Mouse (Mus musculus) R1 (cell line): ENCODE data around the gene Crip3.

ENCODE experiments used
- DNase-seq: peaks from one replicate; pipeline ENCODE4 v3.0.0-alpha.2; 2018; ENCODE audit warnings: low read depth, low spot score

The Crip3 gene

DNA sequence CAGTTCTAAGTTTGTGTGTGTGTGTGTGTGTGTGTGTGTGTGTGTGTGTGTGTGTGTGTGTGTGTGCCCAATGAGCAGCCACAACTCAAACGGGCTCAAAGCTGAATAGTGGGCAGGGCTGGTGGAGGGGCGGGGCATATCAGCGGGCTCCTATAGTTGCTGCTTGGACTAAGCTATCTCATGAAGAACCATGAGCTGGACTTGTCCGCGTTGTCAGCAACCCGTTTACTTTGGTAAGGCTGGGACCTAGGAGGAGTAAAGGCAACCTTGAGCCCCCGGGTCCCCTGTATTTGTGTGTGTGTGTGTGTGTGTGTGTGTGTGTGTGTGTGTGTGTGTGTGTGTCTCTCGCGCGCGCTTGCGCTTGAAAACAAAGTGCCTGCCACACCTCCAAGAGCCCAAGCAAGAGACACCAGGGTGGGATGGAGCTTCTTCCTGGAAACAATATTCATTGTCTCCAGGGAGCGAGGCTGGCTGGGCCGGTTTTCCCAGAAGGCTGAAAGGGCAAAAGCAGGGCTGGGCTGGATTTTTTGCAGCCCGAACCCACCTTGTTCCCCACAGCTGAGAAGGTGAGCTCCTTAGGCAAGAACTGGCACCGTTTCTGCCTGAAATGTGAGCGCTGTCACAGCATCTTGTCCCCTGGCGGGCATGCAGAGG, at the start of gene Crip3:
Gene Crip3, plus strand, starts transcription at position 166 of the 654 bp plus-strand sequence.
- DNase-seq: peak; percentile 64

DNA sequence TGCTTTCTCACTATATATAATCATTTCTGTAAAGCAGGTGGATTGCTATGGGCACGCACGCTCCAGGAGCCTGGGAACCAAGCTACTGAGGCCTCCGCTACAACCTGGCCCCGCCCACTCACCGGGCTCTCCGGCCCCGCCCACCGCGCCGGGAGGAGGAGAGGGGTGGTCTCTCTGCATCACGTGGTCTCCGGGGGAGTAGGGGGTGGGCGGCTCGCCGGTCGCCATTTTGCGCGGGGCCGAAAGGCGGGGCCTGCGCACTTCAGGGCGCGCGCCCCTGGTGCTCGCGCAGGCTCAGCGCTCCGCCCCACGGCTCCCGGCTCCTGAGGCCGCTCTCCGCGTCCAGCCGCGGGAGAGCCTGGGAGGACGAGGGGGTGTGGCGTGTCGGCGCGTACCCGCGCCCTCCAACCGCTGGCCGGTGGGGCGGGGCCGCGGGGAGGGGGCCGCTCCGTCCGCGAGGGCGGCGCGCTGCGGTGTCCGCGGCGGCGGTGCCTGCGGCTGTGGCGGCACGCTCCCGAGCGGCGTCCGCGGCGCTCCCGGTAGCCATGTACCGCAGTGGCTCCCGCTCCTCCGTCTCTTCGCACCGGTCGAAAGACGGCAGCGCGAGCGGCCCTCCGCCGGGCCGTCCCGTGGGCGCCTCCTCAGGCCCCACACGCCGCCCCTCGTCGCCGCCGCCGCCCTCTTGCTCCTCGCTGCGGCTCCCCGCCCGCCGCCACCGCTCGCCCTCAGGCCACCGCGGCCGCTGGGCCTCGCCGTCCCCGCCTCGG, 45.2 kb upstream of the Crip3 start, which contains the start of gene Zfp318:
Gene Zfp318, plus strand, starts transcription at position 438 of the 767 bp plus-strand sequence.
- peak; percentile 94 for DNase-seq

DNA sequence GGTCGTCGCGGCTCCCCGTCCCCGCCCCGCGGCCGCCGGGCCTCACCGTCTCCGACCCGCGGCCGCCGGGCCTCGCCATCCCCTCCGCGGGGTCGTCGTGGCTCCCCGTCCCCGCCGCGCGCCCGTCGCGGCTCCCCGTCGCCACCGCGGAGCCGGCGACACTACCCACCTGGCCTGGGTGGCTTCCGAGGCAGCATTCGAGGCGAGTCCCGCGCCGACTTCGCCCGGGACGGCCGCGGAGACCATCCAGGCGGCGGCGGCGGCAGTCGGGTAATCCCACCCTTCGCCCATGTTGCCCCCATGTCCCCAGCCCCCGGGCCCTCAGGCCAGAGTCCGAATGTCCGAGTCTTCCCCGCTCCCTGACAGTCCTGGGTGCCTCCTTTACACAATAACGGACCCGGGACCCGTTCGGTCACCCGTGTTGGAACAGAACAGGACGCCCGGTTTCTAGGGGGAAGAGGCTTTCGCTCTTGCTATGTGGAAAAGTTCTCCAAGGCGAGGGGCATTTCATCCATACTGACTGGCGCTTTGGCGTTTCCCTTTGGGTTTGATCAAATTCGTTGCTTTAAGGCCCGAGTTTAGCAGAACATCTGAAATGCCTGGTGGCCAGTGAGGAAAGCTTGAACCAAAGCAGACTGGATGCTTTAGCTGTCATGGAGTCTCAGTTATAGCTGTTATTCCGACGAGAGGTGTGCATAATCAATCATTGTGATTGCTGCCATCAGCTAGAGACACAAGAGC, 44.5 kb upstream of the Crip3 start:
- DNase-seq: peak; percentile 33

DNA sequence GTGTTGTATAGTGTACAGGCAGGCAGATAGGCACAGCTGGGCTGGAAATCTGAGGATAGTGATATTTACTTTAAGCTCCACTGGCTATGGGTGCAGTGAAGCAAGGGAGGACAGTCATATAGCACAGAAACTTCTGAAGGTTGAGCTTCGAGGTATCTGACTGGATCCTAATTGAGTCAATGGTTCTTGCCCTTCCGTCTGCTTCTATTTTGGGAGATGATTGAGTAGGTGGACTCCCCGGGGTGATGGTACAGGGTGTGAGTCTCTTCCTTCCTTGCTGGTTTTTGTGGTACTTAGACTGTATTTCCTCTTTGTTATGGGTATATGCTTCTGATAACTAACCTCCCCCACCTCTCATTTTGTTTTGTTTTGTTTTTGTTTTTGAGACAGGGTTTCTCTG, 40.5 kb upstream of the Crip3 start:
- DNase-seq: no peak

DNA sequence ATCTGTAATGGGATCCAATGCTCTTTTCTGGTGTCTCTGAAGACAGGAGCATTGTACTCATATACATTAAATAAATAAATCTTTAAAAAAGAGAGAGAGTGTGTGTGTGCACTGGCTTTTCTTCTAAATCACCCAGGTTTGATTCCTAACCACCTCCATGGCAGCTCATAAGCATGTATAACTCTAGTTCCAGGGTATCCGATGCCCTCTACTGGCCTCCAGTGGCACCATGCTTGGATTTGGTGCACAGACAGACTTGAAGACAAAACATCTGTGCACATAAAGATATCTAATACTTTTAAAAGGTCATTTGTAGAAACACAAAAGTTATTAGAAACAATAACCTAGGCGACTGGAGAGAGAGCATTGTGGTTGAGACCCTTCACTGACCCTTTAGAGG, 35.7 kb upstream of the Crip3 start:
- peak; percentile 46 for DNase-seq

DNA sequence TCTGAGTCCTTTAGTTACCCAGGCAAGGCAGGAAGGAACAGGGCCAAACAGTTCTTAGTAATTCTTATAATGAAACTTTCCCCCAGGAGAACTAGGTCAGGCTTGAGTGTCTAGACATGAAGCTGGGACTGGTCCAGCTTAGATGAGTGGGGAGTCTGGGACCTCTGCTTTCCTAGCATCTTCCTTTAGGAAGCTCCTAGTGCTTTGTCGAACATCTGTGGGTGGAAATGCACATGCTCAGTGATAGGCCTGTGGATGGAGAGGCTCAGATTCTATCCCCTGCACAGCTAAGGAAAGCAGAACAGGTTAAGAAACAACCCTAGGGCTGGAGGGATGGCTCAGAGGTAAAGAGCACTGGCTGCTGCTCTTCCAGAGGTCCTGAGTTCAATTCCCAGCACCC, 34.1 kb upstream of the Crip3 start:
- no peak for DNase-seq

DNA sequence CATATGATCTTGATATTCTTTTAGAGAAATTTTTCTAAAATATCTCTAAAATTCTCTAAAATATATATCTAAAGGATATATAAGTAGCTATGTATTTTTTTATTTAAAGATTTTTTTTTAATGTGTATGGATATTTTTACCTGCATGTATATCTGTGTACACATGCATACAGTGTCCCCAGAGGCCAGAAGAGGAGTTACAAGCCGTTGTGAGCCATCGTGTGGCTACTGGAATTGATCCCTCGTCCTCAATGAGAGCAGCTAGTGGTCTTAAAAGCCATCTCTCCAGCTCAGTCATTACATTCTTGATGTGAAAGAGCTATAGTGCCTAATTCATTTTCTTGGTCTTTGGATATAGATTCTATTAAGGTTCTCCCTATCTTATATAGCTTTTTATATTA, 20.2 kb upstream of the Crip3 start:
- peak; percentile 29 for DNase-seq

DNA sequence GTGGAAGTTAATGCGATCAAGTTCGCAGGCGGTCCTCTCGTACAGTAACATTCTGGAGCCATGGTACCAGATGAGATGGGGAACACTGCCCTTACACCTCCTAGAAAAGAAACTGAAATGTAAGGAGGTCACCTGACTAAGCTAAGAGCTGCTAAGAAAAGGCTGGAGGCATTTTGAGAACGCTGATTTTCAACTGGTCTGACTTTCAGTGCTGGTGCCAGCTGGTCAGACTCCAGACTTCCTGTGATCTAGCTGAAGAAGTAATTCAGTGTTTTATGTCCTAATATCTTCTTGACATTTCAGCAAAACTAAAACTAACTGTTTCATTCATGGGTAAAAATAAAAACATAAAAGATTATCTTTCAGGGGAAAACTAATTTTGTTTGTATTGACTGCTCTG, 10.1 kb upstream of the Crip3 start:
- DNase-seq: no peak

DNA sequence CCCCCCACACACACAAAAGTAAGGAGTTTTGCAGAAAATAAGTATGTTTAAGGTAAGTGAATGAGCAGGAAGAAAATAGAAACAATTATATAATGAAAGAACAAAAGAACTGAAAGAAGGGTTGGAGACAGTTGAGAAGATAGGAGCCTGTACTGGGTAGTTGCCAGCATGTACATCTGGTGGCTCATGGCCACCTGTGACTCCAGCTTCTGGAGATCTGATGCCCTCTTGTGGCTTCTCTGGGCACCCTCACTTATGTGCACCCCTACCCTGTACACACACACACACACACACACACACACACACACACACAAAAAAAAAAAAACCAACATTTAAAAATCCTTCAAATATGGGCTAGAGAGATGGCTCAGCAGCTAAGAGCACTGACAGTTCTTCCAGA, 9.0 kb upstream of the Crip3 start:
- peak; percentile 41 for DNase-seq

DNA sequence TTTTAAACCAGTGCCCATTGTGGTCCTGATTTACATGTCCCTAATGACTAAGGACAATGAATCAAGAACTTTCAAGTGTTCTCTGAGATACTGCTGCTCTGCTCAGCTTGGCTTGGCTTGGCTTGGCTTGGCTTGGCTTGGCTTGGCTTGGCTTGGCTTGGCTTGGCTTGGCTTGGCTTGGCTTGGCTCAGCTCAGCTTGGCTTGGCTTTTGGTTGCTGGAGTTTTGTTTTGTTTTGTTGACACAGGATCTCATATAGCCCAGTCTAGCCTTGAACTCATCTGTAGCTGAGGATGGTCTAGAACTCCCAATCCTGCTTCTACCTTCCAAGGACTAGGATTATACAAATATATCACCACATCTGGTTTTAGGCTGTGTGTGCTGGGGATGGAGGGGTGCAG, 2.2 kb upstream of the Crip3 start:
- DNase-seq: no peak

DNA sequence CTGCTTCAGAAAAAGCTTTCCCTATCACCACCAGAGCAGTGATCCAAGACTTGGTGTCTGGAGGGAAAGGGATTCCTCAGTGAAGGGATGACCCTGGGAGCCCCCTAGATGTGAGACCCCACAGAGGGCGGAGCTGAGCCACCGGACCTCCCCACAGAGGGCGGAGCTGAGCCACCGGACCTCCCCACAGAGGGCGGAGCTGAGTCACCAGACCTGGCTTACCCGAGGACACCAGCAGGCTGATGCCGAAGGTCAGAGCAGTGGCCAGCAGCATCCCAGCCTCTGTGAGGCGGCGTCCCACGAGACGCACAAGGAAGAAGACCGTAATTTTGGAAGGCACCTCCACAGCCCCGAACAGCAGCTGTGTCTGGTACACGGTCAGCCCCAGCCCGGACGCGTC, 4.9 kb downstream of the Crip3 start:
- DNase-seq: peak; percentile 66

DNA sequence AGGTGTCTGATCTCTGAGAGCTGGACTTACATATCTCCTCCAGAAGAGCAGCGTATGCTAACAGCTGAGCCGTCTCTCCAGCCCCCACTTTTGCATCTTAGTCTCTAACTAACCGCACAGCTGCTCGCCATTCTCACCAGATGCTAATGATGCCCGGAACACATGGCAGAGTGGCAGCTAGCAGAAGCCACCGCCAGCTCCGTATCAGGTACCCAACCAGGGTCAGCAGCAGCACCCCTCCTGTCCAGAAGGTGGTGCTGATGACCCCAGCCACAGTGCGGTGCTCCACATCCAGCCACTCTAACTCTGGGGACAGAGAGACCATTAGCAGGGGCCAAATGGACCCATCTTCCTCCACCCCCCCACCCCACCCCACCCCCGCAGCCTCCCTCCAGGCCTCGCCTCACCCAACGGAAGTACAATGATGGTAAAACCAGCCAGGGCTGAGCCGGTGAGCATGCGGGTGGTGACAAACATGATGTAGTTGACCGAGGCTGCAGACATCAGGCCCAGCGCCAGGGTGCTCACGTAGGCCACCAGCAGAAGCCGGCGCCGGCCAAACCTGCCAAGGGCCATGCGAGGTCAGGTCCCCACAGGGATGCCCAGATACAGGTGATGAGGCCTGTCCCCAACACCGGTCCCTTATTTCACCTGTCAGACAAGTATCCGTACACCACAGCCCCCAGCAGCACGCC, 8.1 kb downstream of the Crip3 start:
- no peak for DNase-seq

DNA sequence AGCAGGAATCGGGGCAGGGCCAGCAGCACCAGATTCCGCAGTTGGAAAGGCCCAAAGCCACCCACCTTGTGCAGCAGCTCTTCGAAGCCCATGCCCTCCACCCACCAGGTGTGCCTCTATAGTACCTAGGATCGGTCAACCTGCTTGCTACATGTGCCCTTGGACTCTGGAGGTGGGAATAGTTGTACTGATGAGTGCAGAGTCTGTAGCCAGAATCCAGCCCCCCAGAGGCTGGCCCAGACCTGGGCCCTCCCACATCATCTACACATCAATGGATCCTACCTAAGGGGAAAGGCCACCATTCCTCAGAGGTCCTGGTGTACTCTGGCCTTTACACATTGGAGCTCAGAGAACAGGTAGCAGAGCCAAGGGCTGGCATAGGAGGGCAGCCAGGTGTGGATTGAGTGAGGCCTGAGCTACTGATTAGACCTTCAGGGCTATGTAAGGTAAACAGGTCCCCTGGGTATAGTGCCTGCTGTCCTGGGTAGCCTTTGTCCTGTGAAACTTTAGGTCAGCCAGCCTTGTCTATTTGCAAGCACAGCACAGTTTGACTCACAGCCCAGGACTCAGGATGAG, 9.7 kb downstream of the Crip3 start, which contains the start of gene Slc22a7:
Gene Slc22a7, minus strand, starts transcription at position 160 of the 576 bp plus-strand sequence.
- DNase-seq: peak; percentile 52

DNA sequence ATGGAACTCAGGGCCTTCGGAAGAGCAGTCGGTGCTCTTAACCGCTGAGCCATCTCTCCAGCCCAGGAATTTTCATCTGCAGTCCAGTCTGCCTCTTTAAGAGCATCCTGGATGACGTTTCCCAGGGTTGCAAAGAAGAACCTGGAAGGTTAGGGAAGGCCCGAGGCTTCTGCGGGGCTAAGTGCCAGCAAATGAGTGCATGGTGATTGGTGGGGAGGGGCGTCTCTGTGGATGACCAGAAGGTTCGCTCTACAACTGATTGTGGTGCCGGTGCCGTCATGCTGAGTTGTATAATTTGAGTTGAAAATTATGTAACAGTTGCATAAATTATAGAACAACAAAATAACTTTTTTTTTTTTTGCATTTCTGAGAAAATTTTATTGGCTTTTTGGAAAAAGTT, 10.4 kb downstream of the Crip3 start:
- DNase-seq: no peak

DNA sequence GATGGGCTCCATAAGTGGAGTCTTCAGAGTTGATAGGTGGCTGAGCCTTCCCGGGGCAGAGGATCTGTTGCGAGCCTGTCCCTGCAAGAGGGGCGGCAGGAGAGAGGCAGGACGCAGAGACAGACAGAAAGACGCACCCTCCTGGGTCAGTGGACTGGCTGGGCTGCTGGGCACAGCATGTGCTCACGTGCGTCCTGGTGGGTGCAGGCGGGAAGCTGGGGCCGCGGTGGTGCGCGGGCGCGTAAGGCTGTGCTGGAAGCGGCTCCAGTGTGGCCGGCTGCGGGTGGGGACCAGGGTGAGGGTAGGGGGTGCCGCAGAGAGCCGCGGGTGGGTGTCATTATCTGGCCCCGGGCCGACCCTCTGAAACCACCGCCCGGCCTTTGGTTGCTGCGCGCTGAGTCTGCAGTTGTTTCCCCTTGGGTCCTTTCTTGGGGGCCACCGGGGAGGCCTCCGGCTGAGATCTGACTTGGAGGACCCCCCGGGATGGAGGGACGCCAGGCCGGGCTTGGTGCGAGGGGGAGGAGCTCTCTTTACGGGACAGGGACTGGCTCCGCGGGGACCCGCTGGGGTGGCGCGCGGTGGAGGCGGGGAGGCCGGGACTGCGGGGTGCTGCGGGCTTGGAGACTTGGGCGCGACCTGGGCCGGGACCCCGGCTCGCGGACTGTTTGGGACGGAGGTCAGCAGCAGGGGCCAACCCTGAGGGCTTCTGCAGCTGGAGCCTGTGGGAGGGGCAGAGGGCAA, 16.3 kb downstream of the Crip3 start:
- DNase-seq: no peak

DNA sequence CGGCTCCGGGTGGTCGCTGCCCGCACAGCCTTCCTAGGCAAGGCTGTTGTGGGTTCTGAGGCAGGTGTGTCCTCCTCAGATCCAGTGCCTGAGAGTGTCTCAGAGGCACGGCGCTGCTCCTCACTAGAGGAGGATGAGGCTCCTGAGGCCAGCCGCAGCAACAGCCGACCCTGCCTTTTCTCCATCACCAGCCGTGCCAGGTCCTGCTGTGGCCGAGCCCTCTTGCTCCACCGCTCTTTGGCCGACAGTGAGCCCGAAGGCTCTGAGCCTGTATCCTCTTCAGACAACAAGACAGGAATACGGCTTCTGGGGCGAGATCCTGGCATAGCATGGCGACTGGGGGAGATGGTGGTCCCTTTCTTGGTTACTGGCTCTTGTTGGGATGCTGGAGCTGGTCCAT, 17.5 kb downstream of the Crip3 start:
- no peak for DNase-seq

DNA sequence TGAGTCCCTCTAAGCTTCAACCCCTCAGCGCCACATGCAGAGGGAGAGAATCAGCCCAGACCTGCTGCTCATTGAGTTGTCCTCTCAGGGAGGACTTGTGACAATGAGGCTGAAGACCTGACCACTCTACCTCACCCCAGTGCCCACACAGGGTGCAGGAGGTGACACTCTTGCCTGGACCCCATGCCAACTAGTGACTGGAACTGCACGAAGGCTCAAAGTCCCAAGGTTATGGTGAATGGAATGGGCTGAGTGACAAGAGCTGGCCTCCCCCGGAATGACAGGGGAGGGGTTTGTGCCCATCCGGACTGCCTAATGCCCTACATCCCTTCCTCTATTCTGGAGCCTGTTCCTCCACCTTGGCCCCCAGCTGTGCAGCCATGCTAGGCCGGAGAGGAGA, 24.0 kb downstream of the Crip3 start:
- no peak for DNase-seq

DNA sequence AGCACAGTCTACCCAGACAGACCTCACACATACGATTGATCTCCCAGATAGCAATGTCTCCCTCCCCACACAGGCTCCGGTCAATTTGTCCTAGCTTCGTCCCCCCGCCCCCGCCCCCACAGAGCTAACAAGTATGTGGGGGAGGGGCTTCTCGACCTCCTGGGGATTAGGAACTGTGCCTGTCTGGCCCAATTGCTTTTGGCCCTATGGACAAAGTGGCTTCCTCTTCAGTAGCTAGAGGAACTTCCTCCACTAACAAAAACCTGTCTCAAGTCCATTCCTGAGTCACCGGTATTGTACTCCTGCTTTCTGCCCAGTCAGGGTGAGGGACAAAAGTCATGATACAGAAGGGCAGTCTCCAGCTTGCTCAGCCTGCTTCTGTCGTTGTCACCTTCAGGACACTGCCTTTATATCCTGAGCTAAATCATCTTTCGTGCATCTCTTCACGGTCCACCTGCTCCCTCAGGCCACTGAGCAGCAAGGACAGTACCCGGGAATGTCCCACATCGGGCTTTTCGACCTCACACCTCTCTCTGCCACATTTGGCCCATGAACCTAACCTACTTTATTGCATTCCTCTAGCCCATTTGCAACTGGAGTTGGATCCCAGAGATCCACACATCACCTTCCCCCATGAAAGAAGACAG, 24.7 kb downstream of the Crip3 start:
- no peak for DNase-seq

DNA sequence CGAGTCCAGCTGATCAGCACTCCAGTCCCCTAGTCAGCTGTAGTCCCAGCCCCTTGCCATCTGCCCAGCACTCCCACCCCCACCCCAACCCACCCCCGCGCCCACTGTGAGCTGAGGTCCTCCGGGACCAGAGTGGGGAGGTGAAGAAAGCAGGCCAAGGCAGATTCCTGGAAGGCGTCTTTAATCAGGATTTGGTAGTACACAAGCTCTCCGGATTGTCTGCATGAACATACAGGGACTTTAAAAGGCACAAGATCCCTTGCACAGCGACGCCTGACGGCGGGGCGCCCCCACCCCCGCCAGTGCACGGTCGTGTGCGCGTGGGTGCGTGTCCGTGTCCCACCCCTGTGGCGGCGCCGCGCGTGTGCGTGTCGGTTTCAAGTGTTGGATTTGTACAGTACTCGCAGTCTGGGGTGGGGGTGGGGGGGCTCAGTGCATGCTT, 25.3 kb downstream of the Crip3 start:
- no peak for DNase-seq

DNA sequence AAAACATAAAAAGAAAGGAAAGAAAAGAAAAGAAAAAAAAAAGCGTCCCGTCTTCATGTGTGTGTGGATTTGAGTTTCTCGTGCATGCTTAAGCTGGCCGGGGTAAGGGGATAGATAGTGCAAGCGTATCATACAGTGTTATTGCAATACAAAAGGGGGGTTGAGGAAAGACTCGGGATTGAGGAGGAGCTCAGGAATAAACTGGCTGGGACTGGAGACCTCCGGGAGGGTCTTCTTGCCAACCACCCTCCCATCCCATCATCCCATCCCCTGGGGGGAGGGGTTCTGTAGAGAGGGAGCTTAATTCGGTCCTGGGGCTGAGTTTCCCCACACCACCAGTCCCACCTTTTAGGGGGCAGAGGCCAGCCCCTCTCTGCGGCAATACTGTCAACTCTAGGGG, 25.8 kb downstream of the Crip3 start:
- DNase-seq: no peak
